Mouse (Mus musculus) intestine, postnatal 0 days (tissue): ENCODE data around the gene Pecam1. TPM values are rescaled to one million over a fixed set of nuclear protein-coding genes. Genes with fewer than 3 reads are reported as not detected.
"Not testable (repeated sequence)": the region's sequence is repeated elsewhere in the genome, so short reads cannot be mapped to it uniquely, and the experiment has no call there.

Source experiments
- ATAC-seq: fragments of 200-750 bp; cut with Nextera tagmentation; 2 replicates; pipeline ENCODE4 v1.8.0; 2017; ENCODE audit warnings: mild to moderate bottlenecking, moderate TSS enrichment, moderate library complexity
- H3K27ac ChIP-seq: fragments of 300-500 bp; sonication (generic); 2 replicates; pipeline ENCODE4 v1.5.1; 2014; ENCODE audit warnings: mild to moderate bottlenecking, low read depth, low read length, moderate library complexity
- H3K27me3 ChIP-seq: fragments of 300-500 bp; sonication (generic); replicated peaks from 2 replicates; pipeline ENCODE4 v1.6.1; 2014; ENCODE audit warnings: low read length, mixed read lengths; ENCODE audit not compliant: control insufficient read depth, insufficient read depth
- H3K36me3 ChIP-seq: fragments of 300-500 bp; sonication (generic); 2 replicates; pipeline ENCODE4 v1.6.1; 2014; ENCODE audit warnings: mild to moderate bottlenecking, moderate library complexity; ENCODE audit not compliant: control insufficient read depth, insufficient read depth
- H3K4me1 ChIP-seq: fragments of 300-500 bp; sonication (generic); replicated peaks from 2 replicates; pipeline ENCODE4 v1.6.1; 2014; ENCODE audit warnings: antibody characterized with exemption, low read length, mixed read lengths; ENCODE audit not compliant: control insufficient read depth, insufficient read depth
- H3K4me2 ChIP-seq: fragments of 300-500 bp; sonication (generic); replicated peaks from 2 replicates; pipeline ENCODE4 v1.6.1; 2014; ENCODE audit warnings: low read depth, mild to moderate bottlenecking, moderate library complexity
- H3K4me3 ChIP-seq: fragments of 300-500 bp; sonication (generic); 2 replicates; pipeline ENCODE4 v1.5.1; 2014; ENCODE audit warnings: low read depth, low read length
- H3K9ac ChIP-seq: fragments of 300-500 bp; sonication (generic); 2 replicates; pipeline ENCODE4 v1.6.1; 2014; ENCODE audit warnings: mild to moderate bottlenecking, low read depth, low read length
- H3K9me3 ChIP-seq: fragments of 300-500 bp; sonication (generic); 2 replicates; pipeline ENCODE4 v1.6.1; 2016; ENCODE audit warnings: mixed run types; ENCODE audit not compliant: control insufficient read depth
- CTCF ChIP-seq: sonication (generic); IDR thresholded peaks from 2 replicates; pipeline ENCODE4 v1.5.1; 2016; ENCODE audit warnings: low read depth, mild to moderate bottlenecking, control low read depth, antibody characterized with exemption, moderate library complexity
- WGBS: fragments of 180-500 bp; shearing (Covaris S2); extraction: QIAGEN DNeasy Blood & Tissue Kit; methylation state at CpG from one replicate; pipeline ENCODE4 v1.1.7; 2014; 5-methylcytosine and 5-hydroxymethylcytosine counted together
- polyA plus RNA-seq: library from polyadenylated mRNA; unstranded; fragments of >200 nt; fragmentation: Nextera tagmentation; extraction: Ambion mirVana; gene quantifications from 2 replicates; pipeline ENCODE4 v1.2.1, GENCODE M21; 2015

Gene Pecam1
- polyA plus RNA-seq, 1 experiment from 2014 or later: 26.1 TPM

DNA sequence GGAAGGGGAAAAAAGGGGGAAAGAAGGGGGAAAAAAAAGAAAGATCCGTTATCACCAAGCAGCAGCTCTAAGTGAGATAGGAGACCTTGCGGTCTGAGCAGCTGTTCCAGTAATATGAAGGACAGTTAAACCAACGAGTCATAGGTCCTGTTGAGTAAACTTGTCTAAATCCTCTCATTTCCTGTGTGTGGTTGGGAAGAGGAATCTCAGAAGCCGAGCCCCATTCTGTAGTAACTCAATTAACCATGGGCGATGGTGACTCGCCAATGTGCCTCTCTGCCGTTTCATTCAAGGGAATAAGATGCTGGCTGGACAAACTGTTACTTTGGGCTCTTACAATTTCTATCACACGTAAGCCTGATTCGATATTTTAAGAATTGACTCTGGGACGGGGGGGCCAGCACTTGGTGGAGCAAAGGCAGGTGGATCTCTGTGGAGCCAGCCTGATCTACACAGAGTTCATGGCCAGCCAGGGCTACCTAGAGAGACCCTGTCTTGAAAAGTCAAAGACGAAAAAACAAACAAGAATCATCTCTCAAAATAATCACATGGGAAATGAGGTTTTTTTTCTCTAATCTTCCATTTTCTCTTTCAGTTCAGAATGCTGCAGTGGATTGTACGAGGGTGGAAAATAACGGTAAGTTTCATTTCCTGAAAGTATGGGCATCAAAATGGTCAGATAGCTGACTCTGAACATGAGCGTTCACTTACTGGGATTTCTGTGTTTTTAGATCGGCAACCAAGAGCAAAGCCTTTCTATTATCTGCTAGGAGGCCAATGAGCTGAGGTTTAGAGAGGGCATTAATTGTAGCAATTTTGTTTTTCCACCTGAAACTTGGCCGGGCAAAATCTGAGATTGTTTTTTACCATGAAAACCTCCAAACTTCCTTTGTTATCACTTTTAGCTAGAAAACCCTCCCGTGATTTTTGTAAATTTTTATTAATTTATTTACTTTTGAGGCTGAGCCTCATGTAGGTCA is 901 bp upstream of the Pecam1 start, which contains the start of gene Milr1:
Gene Milr1 (plus strand): TSS at position 188 of the 980 bp plus-strand sequence.
- Histone ChIP-seq H3K9me3 (no peaks in the 10 kb centered on the region), H3K9ac (no peak within 1 kb of the TSS), H3K36me3 (no peaks in the 10 kb centered on the region), H3K27ac (no peak within 1 kb of the TSS), H3K4me2 (no peak within 1 kb of the TSS), H3K27me3 (no peaks in the 10 kb centered on the region), H3K4me3 (no peak within 1 kb of the TSS), H3K4me1 (no peaks in the 10 kb centered on the region)
- no peak for ATAC-seq
- TF ChIP-seq CTCF: no peak
- 78% methylated on average over 17 of the region's 17 CpGs for WGBS

DNA sequence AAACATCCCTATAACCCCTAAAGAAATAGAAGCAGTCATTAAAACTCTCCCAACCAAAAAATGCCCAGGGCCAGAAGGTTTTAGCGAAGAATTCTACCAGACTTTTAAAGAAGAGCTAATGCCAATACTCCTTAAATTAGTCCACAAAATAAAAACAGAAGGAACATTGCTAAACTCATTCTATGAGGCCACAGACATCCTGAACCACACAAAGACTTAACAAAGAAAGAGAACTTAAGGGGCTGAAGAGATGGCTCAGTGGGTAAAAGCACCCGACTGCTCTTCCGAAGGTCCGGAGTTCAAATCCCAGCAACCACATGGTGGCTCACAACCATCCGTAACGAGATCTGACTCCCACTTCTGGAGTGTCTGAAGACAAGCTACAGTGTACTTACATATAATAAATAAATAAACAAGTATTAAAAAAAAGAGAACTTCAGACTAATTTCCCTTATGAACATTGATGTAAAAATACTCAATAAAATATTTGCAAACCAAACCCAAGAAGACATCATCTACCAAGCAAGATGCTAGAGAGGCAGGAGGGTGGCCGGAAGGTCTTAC is 789 bp downstream of the Pecam1 start:
- H3K4me1 ChIP-seq, H3K36me3 ChIP-seq, H3K4me3 ChIP-seq, H3K27ac ChIP-seq, H3K9me3 ChIP-seq, H3K27me3 ChIP-seq, ATAC-seq, H3K9ac ChIP-seq, H3K4me2 ChIP-seq: not testable (repeated sequence)
- WGBS: 95% methylated on average over 7 of the region's 7 CpGs

DNA sequence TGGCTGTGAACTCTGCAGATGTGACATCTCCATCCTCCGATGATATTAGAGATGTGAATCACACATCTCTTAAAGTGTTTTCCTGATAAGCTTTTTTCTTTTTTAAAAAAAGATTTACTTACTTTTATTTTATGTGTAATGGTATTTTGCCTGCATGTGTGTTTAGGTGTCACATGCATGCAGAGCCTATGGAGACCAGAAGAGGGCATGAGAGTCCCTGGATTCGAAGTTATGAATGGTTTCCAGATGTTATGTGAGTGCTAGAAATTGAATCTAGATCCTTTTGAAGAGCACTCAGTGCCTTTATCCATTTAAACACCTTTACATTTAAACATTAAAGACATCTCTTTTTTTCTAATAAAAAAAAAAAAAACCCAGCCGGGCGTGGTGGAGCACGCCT is 5.5 kb downstream of the Pecam1 start:
- peak; percentile 57 for TF ChIP-seq CTCF
- no peak overlapping the region for H3K9ac ChIP-seq
- H3K9me3 ChIP-seq: no peaks in the 10 kb centered on the region
- WGBS: 92% methylated on average over 5 of the region's 5 CpGs
- H3K36me3 ChIP-seq: no peaks in the 10 kb centered on the region
- no peak overlapping the region for H3K4me3 ChIP-seq
- H3K4me1 ChIP-seq: no peaks in the 10 kb centered on the region
- no peaks in the 10 kb centered on the region for H3K27me3 ChIP-seq
- H3K27ac ChIP-seq: no peak overlapping the region
- H3K4me2 ChIP-seq: no peak overlapping the region
- ATAC-seq: no peak

DNA sequence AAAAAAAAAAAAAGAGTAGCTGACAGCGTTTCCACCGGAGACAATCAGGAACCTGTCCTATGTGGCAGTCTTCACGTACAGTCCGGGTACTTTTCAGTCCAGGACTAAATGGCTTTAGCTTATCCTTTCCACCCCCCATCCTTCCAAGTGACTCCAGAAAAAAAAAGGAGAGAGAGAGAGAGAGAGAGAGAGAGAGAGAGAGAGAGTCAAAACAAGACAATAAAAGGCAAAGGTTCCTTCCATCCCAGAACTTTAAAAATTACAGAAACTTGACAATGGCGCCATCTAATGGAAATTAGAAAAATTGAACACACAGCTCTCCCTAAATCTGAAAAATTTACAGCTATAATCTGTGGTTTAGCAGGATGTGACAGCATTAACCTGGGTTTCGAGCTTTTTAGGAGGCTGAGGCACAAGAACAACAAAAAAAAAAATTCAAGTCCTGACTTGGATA is 8.0 kb downstream of the Pecam1 start:
- H3K9ac ChIP-seq: no peak overlapping the region
- no peak overlapping the region for H3K4me3 ChIP-seq
- WGBS: 38% methylated on average over 6 of the region's 6 CpGs
- TF ChIP-seq CTCF: peak; percentile 79
- H3K27ac ChIP-seq: no peak overlapping the region
- H3K4me2 ChIP-seq: no peak overlapping the region
- H3K9me3 ChIP-seq: no peaks in the 10 kb centered on the region
- H3K4me1 ChIP-seq: no peaks in the 10 kb centered on the region
- no peak for ATAC-seq
- no peaks in the 10 kb centered on the region for H3K36me3 ChIP-seq
- H3K27me3 ChIP-seq: no peaks in the 10 kb centered on the region

DNA sequence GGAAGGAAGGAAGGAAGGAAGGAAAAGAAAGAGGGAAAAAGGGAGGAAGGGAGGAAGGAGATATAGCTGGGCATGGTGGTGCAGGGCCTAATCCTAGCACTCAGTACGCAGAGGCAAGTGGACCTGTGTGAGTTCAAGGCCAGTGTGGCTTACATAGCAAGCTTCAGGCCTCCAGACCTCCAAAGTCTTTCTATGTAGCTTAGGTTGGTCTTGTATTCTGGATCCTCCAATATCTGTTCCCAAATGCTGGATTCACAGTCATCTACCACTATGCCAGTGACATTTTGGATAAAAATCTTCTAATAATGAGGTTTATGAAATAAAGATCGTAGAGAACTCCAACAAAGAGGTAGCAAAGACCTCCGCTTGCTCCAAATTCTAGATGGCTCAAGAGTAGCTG is 8.6 kb downstream of the Pecam1 start:
- H3K4me3 ChIP-seq: no peak overlapping the region
- no peaks in the 10 kb centered on the region for H3K4me1 ChIP-seq
- no peak for ATAC-seq
- 91% methylated on average over 3 of the region's 3 CpGs for WGBS
- no peak for TF ChIP-seq CTCF
- H3K4me2 ChIP-seq: no peak overlapping the region
- no peaks in the 10 kb centered on the region for H3K9me3 ChIP-seq
- no peaks in the 10 kb centered on the region for H3K27me3 ChIP-seq
- H3K27ac ChIP-seq: no peak overlapping the region
- H3K36me3 ChIP-seq: no peaks in the 10 kb centered on the region
- no peak overlapping the region for H3K9ac ChIP-seq

DNA sequence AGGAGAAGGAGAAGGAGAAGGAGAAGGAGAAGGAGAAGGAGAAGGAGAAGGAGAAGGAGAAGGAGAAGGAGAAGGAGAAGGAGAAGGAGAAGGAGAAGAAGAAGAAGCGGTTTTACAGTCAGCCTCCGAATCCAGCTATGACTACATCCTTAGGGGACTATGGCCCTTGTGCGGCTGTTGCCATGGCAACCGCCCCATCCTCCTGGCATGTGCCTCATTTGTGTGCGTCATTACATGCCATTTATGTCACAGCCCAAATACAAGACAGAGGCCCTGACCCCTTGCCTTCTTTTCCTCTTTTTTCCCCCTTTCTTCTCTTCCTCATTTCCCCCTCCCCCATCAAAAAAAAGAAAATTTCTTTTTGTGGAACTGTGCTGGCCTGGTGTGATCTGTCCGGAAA is 9.2 kb downstream of the Pecam1 start:
- Histone ChIP-seq H3K36me3 (no peaks in the 10 kb centered on the region), H3K4me1 (no peaks in the 10 kb centered on the region), H3K9ac (no peak overlapping the region), H3K27me3 (no peaks in the 10 kb centered on the region), H3K4me3 (no peak overlapping the region), H3K27ac (no peak overlapping the region), H3K4me2 (no peak overlapping the region), H3K9me3 (no peaks in the 10 kb centered on the region)
- no peak for ATAC-seq
- WGBS: 80% methylated on average over 6 of the region's 6 CpGs
- TF ChIP-seq CTCF: no peak

DNA sequence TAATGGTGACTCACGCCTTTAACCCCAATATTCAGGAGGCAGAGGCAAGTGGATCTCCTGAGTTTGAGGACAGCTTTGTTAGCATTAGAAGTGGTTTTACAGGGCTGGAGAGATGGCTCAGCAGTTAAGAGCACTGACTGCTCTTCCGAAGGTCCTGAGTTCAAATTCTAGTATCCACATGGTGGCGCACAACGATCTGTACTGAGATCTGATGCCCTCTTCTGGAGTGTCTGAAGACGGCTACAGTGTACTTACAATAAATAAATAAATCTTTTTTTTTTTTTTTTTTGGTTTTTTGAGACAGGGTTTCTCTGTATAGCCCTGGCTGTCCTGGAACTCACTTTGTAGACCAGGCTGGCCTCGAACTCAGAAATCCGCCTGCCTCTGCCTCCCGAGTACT is 9.7 kb downstream of the Pecam1 start:
- H3K9me3 ChIP-seq, ATAC-seq, H3K36me3 ChIP-seq, H3K27ac ChIP-seq, H3K27me3 ChIP-seq, H3K4me3 ChIP-seq, H3K9ac ChIP-seq, H3K4me2 ChIP-seq, H3K4me1 ChIP-seq: not testable (repeated sequence)
- 89% methylated on average over 5 of the region's 8 CpGs for WGBS
